Mouse (Mus musculus) cerebellum, adult 11-12 months (tissue): Measurements from ENCODE around the gene N4bp2l1.
"Not testable (repeated sequence)": the region's sequence is repeated elsewhere in the genome, so short reads cannot be mapped to it uniquely, and the experiment has no call there.

Experiments
- DNase-seq: peaks from one replicate; pipeline ENCODE4 v3.0.0; 2022

Gene N4bp2l1

DNA sequence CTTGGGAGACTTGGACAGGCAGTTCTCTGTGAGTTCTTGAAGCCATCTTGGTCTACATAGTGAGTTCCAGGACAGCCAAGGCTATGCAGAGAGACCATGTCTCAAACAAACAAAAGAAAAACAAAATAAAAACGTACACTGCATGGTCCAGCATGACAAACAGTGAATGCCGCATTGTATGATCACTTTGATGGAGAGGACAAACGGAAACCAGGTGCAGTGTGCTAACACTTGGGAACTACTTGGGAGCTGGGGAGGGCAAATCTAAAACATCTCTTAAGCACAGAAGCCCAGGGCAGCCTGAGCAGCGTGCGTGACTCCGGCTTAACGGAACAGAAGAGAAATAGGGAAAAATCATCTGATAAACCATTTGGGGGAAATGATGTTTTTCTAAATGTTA lies at the start of gene N4bp2l1:
Gene N4bp2l1, minus strand, starts transcription at position 101 of the 400 bp plus-strand sequence.
- no peak for DNase-seq

DNA sequence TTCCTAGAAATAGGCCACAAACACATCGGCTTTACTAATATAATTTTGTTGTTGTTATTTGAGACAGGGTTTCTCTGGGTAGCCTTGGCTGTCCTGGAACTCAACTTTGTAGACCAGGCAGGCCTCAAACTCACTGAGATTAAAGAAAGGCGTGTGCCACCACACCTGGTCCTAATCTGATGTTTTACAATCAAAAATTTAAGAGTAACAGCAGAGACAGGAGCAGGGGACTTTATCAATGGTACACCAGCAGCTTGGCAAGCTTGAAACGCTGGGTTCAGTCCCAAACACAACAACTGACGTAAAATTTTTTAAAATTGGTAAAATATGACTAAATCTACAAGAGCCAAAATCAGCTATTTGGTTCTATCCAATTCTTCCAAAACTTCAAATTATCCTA lies 47.9 kb upstream of the N4bp2l1 start:
- no peak for DNase-seq

DNA sequence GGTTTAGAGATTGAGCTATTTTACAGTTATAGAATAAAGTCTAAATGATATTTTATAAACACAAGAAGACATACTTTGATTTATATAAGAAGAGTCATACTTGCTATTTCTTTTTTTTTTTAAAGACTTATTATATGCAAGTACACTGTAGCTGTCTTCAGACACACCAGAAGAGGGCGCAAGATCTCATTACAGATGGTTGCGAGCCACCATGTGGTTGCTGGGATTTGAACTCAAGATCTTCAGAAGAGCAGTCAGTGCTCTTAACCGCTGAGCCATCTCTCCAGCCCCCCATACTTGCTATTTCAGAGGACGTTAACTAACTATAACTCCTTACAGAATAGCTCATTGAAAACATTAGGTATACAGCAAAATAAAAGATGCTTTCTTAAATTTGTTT lies 46.4 kb upstream of the N4bp2l1 start:
- not testable (repeated sequence) for DNase-seq

DNA sequence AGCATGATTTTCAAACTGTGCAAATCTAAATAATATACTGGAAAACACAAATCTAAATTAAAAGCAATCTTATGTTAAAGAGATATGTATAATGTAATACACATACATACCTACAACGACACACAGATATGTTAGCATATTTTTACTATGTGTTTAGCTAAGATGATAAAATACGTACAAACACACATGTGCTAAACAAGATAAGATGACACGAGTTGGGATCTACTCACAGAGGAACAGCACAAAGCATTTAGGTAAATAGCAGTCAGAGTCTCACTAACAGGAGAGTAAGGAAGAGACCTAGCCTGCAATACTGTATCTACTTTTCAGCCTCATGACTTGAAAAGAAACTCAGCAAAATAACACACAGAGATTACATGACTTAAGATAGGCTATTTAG lies 44.5 kb upstream of the N4bp2l1 start:
- DNase-seq = no peak

DNA sequence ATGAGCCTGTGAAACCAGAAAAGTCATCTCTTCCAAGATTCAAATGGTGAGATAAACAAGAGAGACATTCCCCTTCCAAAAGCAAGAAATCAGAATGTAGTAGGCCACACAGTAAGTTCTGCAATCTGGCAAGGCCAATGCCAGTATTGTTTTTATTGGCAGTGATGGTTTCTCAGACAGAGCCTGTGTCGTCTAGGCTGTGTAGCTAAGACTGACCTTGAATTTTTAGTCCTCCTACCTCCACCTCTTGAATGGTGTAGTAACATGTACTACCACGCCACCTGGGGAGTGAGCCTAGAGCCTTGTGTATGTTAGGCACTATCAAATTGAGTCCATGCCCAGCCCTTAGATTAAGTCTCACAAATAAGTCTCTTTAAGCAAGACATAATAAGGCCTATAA lies 32.7 kb upstream of the N4bp2l1 start:
- DNase-seq = no peak

DNA sequence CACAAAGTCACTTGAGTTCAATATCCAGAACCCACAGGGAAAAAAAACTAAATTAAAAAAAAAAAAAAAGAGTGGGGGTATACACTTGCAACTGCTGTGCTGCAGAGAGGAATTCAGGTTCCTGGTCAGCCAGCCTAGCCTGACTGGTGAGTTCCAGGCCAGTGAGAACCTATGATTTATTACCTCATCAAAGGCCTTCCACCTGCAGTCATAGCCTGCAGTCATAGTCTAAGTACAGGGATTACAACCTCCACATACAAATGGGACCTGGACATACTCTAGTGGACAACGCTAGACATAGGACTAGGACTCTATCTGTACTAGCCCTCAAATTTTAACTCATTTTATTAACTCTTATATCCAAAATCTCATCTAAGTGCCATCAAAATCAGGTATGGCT lies 32.3 kb upstream of the N4bp2l1 start:
- DNase-seq = no peak

DNA sequence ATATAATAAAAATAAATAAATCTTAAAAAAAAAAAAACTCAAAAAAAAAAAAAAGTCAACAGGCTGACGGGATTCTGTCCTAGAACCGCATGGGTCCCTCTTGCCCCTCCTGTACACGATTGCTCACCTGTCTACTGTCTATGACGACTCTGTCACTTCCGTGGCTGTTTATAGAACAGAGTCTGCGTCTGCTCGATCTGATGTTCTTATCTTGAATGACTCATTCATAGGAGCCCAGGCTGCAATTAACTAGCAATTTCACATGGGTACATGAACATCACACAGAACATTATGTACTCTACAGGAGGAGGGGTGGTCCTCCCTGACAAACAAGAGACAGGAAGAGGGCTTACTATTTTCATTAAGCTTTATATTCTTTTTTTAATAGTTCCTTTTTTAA lies 28.5 kb upstream of the N4bp2l1 start:
- DNase-seq = no peak

DNA sequence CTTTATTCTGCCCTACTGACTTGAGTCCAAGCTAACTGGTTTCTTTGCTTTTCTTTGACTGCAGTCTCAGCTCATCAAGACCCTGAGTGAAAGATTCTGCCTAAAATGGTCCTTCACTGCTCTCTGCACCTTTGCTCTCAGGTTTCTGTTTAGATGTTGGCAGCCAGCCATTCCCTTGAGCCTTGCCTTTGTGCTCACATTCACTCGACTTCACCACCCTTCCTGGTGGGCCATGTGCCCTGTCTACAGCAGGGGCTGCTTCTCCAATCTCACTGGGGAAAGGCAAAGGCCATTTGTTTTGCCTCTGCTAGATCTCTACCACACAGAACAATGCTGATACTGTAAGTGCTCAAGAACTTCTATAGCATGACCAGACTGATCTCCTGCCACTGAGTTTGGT lies 25.8 kb upstream of the N4bp2l1 start:
- DNase-seq = no peak

DNA sequence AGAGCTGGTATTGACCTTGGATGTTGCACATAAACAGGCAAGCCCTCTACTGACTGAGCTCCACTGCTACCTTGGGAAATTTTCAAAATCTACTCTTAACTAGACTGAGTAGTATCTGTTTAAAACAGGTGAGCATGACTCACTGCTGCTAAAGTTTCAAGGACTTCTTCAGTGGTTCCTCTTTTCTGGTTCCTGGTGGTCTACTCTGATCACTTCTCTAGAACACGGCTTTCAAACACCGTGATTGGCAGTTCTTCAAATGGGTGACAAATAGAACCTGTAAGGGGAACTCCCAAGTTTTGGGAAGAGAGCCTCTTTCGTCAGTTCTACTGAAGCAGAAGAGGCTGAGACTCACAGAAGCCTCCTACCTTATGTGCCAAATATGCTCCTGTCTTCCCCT lies 24.6 kb upstream of the N4bp2l1 start:
- no peak for DNase-seq

DNA sequence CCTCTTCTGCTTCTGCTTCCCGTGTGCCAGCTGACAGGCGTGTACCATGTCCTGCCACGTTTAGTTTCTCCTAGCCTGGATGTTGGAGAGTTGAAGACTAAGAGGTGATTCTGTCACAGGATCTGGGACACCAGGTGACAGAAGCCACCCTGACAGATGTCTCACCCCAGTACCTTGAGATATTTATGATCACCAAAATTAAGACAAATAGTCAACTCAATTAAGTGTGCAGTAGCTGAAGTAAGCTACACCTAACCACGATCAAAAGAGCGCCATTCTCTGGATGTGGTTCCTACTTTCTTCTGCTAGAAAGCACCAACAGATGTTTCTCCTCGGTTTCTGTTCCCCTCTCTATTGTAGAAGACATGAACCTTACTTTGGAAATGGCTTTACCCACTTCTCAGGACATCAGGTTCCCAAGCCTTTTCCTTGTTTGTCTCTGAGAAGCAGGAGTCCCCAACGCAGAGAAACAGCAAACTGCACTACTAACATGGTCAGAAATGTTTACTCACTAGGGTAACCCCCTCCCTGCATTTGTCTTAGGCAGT lies 23.7 kb upstream of the N4bp2l1 start:
- no peak for DNase-seq

DNA sequence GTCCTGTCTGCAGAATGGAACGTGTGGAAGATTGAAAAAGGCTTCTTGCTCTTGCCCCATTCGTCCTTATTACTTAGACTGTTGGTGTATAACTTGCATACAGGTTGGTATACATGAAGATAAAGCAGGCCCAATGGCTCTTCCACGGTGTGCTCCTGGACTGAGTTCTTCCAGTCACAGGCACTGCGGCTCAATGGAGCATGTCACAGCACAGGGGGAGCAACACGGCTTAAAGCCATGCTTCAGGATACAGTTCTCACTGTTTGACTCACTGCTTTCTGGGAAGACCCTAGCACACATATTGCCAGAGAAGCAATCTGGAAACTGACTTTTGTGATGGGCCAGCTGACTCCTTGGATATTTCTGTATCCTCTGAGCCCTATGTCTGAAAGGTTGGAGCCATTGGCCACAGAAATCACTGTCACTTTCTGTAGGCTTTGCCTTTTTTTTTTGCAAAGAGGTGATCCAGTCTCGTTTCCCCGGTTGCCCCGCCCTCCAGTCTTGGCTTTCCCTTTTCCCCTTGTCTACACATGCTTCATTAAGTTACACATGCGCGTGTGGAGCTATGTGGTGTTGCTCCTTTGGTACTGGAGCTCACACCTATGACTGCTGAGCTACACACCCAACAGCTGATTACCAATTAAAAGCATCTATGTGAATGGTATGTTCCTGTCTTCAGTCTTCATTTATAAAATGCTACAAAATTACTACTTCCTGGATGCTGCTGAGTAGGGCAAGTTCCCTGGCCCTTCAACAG lies 21.8 kb upstream of the N4bp2l1 start:
- DNase-seq = no peak

DNA sequence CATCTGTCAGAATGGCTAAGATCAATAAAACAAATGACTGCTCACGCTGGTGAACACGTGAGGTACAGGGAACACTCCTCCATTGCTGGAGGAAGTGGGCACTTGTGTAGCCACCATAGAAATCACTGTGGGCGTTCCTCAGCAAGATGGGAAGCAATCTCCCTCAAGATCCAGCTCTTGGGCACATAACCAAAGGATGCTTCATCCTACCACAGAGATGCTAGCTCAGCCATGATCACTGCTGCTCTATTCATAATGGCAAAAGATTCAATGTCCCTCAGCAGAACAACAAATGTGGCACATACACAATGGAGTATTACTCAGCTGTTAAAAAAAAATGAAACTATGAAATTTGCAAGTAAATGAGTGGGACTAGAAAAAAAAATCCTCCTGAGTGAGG lies 19.7 kb upstream of the N4bp2l1 start:
- DNase-seq = no peak

DNA sequence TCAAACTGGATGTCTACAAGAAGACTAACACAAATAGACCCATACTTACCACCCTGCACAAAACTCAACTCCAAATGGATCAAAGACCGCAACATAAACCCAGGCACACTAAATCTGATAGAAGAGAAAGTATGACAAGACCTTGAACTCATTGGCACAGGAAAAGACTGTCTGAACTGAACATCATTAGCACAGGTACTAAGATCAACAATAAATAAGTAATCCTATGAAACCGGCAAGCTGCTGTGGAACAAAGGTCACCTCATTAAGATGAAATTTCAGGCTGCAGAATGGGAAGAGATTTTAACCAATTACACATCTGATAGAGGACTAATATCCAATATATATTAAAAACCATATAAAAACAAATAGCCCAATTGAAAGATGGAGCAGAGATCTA lies 19.2 kb upstream of the N4bp2l1 start:
- DNase-seq = no peak

DNA sequence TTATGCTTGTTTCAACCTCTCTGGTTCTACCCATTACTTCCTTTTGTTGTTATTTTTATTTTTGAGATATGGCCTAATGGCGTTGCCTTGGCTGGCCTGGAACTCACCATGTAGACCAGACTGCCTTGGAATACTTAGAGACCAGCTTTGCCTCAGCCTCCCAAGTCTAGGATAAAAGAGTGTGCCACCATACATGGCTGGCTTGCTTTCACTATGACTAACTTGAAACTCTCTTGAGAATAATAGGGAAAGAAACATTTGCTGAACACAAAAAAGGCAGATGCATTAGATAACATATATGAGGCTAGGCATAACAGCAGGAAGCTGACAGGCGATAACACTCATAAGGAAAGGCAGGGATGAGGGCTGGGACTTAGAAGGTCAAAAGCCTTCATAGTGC lies 17.1 kb upstream of the N4bp2l1 start:
- DNase-seq = no peak

DNA sequence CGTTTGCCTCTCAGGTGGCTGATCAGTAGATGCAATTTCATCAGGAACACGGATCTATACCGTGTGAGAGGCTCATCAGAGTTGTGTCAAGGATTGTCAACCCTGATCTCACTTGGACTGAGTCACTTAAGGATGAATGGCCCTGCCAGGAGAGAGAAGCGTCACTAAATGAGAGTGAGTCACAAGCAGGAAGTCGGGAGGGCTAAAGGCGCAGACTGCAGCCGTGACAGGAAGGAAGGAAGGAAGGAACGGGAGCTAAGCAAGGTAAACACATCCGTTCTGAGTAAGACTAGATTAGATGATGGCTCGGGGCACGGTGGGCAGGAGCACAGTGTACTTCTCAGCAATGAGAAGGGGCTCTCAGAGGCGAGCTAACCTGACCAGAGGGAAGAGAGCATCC lies 14.7 kb upstream of the N4bp2l1 start:
- DNase-seq = no peak

DNA sequence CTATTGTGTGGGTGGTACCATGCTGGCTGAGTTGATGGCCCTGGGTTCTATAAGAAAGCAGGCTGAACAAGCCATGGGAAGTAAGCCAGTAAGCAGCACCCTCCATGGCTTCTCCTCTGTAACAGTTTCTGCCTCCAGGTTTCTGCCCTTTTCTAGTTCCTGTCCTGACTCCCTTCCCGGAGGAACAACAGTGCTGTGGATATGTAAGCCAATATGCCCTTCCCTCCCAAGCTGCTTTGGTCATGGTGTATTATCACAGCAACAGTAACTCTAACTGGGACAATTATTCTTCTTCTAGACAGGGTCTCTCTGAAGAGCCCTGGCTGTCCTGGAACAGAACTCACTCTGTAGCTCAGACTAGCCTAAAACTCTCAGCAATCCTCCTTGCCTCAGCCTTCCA lies 14.1 kb upstream of the N4bp2l1 start:
- no peak for DNase-seq

DNA sequence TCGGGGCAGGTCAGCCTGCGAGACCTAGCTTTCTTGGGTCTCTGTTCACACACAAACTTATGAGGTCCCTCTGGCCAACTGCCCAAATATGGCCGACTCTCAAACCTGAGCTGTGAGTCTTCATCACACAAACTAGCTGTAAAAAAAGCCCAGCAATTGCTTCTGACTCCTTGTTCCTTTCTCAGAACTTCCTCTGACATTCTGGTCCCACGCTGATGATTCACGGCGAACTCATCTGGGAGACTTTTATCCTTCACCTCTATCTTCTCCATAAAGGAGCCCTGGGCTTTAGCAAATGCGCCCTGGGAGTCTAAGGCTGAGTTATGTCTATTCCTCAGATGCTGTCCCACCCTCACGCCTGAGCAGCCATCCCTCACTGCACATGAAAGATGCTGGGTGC lies 10.6 kb upstream of the N4bp2l1 start:
- no peak for DNase-seq

DNA sequence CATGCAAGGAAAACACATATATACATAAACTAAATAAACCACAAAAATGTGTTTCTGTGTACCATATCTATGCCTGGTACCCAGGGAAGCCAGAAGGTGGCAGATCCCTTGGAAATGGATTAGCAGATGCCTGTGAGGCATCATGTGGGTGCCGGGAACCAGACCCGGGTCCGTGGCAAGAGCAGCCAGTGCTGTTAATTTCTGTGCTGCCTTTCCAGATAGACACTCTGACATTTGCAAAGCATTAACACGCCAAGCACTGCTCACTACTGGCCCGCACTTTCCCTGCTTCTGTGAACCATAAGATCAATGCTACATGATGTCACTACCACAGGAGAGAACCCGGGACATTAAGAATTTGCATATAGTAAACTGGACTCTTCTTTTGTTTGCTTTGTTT lies 9.1 kb upstream of the N4bp2l1 start:
- no peak for DNase-seq

DNA sequence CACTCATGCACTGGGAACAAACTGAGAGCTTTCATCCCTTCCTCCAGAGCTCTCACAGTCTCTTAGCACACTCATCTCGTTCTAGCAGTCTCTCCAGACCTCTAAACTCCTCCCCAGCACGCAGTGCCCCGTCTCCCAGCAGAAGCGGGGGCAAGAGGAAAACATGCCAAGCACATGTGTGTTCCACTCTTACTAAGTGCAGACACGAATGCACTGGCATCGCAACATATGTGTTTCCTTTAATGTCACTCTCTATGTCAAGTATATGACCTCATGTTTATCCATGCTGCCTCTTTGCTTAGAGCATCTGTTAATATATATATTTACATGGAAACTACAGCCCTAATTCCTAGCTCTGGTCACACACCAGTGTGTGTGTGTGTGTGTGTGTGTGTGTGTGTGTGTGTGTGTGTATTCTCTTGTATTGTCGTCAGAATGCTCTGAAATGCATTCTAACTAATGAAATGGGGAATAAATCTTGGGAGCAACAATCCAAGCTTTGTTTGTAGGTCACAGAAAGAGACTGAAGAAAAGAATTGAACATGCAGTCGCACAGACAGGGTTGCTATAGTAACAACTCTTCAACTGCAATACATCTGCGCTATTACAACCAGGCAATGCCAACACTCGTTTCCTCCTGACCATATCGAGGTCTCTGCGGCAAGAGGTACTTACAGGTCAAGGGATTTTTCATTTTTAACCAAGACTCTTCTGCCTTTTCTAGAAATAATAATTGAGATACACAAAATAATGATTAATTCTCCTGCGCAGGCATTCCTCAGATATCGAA lies 4.6 kb upstream of the N4bp2l1 start:
- no peak for DNase-seq

DNA sequence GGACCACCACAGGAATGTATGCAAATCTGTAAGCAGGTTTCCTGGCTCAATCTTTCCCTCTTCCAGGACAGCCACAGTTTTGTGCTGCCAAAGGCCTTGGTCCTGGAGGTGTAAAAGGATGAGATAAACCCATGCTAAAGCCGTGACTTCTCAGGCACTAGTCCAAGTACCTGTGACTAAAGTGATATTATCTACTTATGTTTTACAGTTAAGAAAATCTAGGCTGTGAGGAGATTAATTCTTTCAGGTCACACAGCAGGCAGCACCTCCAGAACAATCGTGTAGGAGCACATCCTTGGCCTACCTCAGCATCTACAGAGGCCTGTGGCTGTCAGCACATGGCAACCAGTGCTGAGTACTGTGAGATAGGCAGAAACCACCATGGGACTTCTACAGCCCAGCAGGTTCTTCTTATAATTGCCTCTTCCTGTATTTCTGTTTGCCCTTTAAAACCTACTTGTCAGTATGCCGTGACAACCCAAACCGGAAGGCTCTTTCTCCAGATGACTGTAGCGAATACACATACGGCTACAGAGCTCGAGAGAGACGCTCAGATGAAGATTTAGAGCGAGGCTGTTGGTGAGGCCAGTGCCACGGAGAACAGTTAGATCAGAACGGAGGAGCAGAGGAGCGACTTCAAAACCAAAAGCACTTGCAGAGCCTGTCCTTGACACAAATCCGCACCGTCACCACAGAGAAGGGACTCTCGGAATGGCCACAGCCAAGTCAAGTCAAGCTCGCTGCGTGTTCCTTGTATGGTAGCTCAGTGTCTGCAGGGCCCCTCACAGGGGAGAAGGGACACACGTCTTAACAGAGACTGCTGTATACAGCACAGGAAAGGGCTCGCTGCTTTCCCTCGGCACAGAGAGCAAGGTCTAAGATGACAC lies 3.8 kb upstream of the N4bp2l1 start:
- DNase-seq = no peak

DNA sequence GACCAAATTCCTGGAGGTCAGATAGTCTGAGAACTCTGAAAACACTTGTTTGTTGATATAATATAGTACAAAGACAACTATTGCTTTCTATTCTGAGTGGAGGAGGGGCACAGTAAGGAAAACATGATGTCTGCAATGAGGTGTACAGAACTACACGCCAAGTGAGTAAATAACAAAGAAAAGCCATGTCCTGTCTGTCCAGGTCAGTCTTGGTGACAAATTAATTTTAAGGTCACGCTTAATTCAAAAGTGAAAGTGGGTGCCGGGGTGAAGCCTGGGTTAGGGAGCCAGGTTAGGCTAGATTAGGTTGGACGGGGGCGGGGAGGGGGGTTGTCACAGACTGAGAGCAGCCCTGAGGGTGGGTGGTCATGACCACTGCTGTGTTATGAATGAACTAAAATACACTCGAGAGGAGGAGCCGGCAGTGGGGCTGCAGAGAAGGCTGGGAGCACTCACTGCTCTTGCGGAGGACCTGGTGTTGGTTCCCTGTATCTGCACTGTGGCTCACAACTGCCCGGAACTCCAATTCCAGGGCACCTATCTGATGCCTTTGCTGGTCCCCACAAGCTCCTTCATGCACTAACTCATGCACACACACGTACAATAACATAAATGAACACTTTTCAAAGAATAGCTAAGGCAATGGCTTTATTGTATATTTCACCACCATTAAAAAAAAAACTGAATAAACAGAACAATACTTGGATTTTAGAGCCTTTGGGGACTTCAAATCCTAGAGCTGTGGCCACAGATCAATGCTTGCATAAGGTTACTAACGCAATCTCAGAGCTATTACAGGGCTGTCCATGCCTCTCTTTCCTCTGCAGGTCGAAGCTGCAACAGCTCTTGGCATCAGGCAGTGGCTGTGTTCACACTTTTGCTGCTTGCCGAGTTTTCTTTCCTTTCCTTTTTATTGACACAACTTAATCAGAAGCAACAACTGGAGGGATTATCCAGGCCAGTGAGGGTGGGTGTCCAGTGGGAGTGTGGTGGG lies 2.6 kb upstream of the N4bp2l1 start:
- no peak for DNase-seq
